Mouse (Mus musculus) midbrain, embryonic 15.5 days (tissue): ENCODE results near the gene Dbh. TPM values are rescaled to one million over a fixed set of nuclear protein-coding genes. Genes with fewer than 3 reads are reported as not detected.
A peak's percentile ranks its signal among the peaks of the same experiment; 100 is the strongest.

Experiments used
- ATAC-seq: fragments of 200-750 bp; cut with Nextera tagmentation; replicated peaks from 2 replicates; pipeline ENCODE4 v1.8.0; 2017; ENCODE audit warnings: moderate TSS enrichment
- H3K27ac ChIP-seq: fragments of 300-500 bp; sonication (generic); 2 replicates; pipeline ENCODE4 v1.5.1; 2015; ENCODE audit warnings: mild to moderate bottlenecking, inconsistent platforms
- H3K27me3 ChIP-seq: fragments of 300-500 bp; sonication (generic); replicated peaks from 2 replicates; pipeline ENCODE4 v1.6.1; 2015; ENCODE audit warnings: inconsistent platforms
- H3K36me3 ChIP-seq: fragments of 300-500 bp; sonication (generic); replicated peaks from 2 replicates; pipeline ENCODE4 v1.6.1; 2015; ENCODE audit warnings: inconsistent platforms
- H3K4me1 ChIP-seq: fragments of 300-500 bp; sonication (generic); 2 replicates; pipeline ENCODE4 v1.6.1; 2015; ENCODE audit warnings: inconsistent platforms
- H3K4me2 ChIP-seq: fragments of 300-500 bp; sonication (generic); 2 replicates; pipeline ENCODE4 v1.6.1; 2015; ENCODE audit warnings: inconsistent platforms, mild to moderate bottlenecking, moderate library complexity
- H3K4me3 ChIP-seq: fragments of 300-500 bp; sonication (generic); 2 replicates; pipeline ENCODE4 v1.5.1; 2015; ENCODE audit warnings: mild to moderate bottlenecking, inconsistent platforms
- H3K9ac ChIP-seq: fragments of 300-500 bp; sonication (generic); 2 replicates; pipeline ENCODE4 v1.6.1; 2015; ENCODE audit warnings: mild to moderate bottlenecking, inconsistent platforms
- H3K9me3 ChIP-seq: fragments of 300-500 bp; sonication (generic); 2 replicates; pipeline ENCODE4 v1.6.1; 2016; ENCODE audit warnings: inconsistent platforms
- WGBS: fragments of 180-500 bp; shearing (Covaris S2); methylation state at CpG from one replicate; pipeline ENCODE4 v1.1.7; 2015; ENCODE audit warnings: mixed read lengths; 5-methylcytosine and 5-hydroxymethylcytosine counted together
- polyA plus RNA-seq: library from polyadenylated mRNA; unstranded; fragments of >200 nt; fragmentation: Nextera tagmentation; extraction: Ambion mirVana; gene quantifications from 2 replicates; pipeline ENCODE4 v1.2.1, GENCODE M21; 2015

Gene Dbh
- polyA plus RNA-seq, 1 experiment from 2014 or later = 0.65 TPM

DNA sequence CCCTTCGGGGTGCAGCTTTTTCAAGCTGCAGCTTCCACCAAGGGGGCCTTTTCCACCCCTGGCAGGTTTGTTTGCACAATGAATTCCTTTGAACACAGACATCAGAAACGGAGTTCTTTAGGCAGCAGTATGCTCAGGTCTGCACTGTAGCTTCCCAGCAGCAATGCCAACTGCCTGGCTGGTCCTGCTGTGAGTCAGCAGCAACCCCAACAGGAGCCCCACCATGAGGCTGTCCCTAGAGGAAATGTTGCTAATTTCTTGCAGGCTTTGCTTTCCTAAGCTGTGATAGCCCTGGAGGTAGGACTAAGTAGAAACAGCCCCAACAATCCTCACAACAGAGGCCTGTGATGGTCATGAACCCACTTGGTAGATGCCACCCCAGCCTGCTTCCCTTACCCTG is 2.0 kb downstream of the Dbh start:
- Histone ChIP-seq H3K4me1 (0 out of 2 replicates have a peak, but pooled peaks cover 6% of the 10 kb centered on the region), H3K27me3 (no peaks in the 10 kb centered on the region), H3K9me3 (no peaks in the 10 kb centered on the region), H3K9ac (no peak overlapping the region), H3K4me3 (no peak overlapping the region), H3K27ac (no peak overlapping the region), H3K36me3 (no peaks in the 10 kb centered on the region), H3K4me2 (no peak overlapping the region)
- WGBS = 21% methylated on average over 2 of the region's 2 CpGs
- no peak for ATAC-seq

GRCm38 (mm10) chr2:27174242-27174641 is 9.2 kb downstream of the Dbh start:
- Histone ChIP-seq H3K4me3 (no peak overlapping the region), H3K36me3 (no peaks in the 10 kb centered on the region), H3K9me3 (no peaks in the 10 kb centered on the region), H3K9ac (no peak overlapping the region), H3K27ac (peak overlapping the region; percentile 26; the same call in 1 of the 2 replicates), H3K4me1 (no peaks in the 10 kb centered on the region; the same call in 1 of the 2 replicates), H3K27me3 (no peaks in the 10 kb centered on the region), H3K4me2 (no peak overlapping the region)
- WGBS = 68% methylated on average over 2 of the region's 2 CpGs
- no peak for ATAC-seq

GRCm38 (mm10) chr2:27175696-27176267 is 10.7 kb downstream of the Dbh start:
- H3K9me3 ChIP-seq = no peaks in the 10 kb centered on the region
- H3K4me3 ChIP-seq = no peak overlapping the region
- H3K27ac ChIP-seq = no peak overlapping the region
- ATAC-seq = no peak
- no peaks in the 10 kb centered on the region for H3K27me3 ChIP-seq
- H3K36me3 ChIP-seq = no peaks in the 10 kb centered on the region
- WGBS = 79% methylated on average over 10 of the region's 10 CpGs
- H3K9ac ChIP-seq = no peak overlapping the region
- no peaks in the 10 kb centered on the region; the same call in 1 of the 2 replicates for H3K4me1 ChIP-seq
- no peak overlapping the region for H3K4me2 ChIP-seq

DNA sequence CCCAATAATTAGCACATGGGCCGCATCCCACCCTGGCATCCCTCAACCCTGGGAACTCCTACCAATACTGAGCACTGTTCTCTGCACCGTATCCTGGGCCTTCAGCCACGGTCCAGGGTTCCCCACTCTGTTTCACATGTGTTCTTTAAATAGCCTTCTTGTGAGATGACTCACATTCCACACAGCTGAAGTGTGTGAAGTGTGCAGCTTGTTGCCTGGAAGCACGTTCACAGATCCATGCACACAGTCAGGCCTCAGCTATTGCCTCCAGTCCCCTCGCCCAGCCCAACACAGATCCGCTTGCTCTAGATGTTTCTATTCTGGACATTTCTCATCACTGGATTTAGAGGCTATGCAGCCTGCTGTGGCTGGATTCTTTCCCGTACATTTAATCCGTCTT is 14.1 kb downstream of the Dbh start:
- Histone ChIP-seq H3K4me1 (no peaks in the 10 kb centered on the region), H3K27me3 (no peaks in the 10 kb centered on the region), H3K27ac (no peak overlapping the region), H3K4me2 (no peak overlapping the region), H3K9ac (no peak overlapping the region), H3K4me3 (no peak overlapping the region), H3K36me3 (no peaks in the 10 kb centered on the region), H3K9me3 (no peaks in the 10 kb centered on the region)
- 73% methylated on average over 8 of the region's 8 CpGs for WGBS
- no peak for ATAC-seq

GRCm38 (mm10) chr2:27181907-27182306 is 16.9 kb downstream of the Dbh start:
- Histone ChIP-seq H3K36me3 (no peaks in the 10 kb centered on the region), H3K27me3 (no peaks in the 10 kb centered on the region), H3K9me3 (no peaks in the 10 kb centered on the region), H3K4me1 (no peaks in the 10 kb centered on the region), H3K27ac (no peak overlapping the region), H3K9ac (no peak overlapping the region), H3K4me3 (no peak overlapping the region), H3K4me2 (no peak overlapping the region)
- ATAC-seq = no peak
- WGBS = 68% methylated on average over 4 of the region's 4 CpGs

GRCm38 (mm10) chr2:27183734-27184133 is 18.7 kb downstream of the Dbh start:
- Histone ChIP-seq H3K27me3 (no peaks in the 10 kb centered on the region), H3K36me3 (no peaks in the 10 kb centered on the region), H3K27ac (no peak overlapping the region), H3K4me3 (no peak overlapping the region), H3K4me2 (no peak overlapping the region), H3K9me3 (no peaks in the 10 kb centered on the region), H3K9ac (no peak overlapping the region), H3K4me1 (no peaks in the 10 kb centered on the region)
- 84% methylated on average over 12 of the region's 12 CpGs for WGBS
- ATAC-seq = no peak

- Histone ChIP-seq H3K4me2 (no peak overlapping the region), H3K27ac (no peak overlapping the region), H3K36me3 (no peaks in the 10 kb centered on the region), H3K9me3 (no peaks in the 10 kb centered on the region), H3K27me3 (no peaks in the 10 kb centered on the region), H3K4me1 (no peaks in the 10 kb centered on the region), H3K9ac (no peak overlapping the region), H3K4me3 (no peak overlapping the region)
- no peak for ATAC-seq
- WGBS = 85% methylated on average over 6 of the region's 6 CpGs
Observed at GRCm38 (mm10) chr2:27187531-27187930, 22.5 kb downstream of the Dbh start.

GRCm38 (mm10) chr2:27189994-27190393 is 25.0 kb downstream of the Dbh start:
- H3K36me3 ChIP-seq = no peaks in the 10 kb centered on the region
- H3K4me3 ChIP-seq = no peak overlapping the region
- H3K9me3 ChIP-seq = no peaks in the 10 kb centered on the region
- no peak overlapping the region for H3K27ac ChIP-seq
- no peaks in the 10 kb centered on the region for H3K27me3 ChIP-seq
- ATAC-seq = no peak
- H3K4me2 ChIP-seq = no peak overlapping the region
- H3K4me1 ChIP-seq = no peaks in the 10 kb centered on the region
- H3K9ac ChIP-seq = no peak overlapping the region
- WGBS = 69% methylated on average over 4 of the region's 4 CpGs

DNA sequence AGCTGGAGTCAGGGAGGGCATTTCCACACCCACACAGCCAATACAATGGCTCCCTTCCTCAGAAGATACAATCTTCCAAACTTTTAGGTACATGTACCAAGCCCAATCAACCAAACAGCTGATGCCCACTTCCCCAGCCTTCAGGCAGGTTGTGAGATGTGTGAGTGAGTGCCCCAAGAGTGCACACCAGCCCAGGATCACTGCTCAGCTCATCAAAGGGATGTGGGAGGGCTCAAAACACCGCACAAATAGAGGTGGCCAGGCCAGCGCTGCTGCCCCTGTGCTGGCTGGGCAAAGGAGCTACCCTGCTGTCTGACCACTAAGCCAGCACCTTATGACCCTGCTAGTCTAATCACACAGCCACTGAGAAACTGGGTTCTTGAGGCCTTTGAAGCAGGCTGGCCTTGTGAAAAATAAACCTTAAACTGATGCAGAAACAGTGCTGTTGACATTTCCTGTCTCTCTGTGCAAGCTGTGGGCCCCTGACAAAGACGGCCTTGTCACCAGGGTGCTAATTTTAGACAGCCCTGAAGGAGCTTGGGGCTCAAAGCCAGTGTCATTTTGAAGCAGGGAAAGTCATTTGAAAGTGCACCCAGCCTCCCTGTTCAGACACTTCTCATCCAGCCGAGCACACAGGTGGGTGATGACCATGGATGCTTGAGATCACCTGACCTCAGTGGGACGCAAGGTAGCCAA is 33.7 kb downstream of the Dbh start:
- 66% methylated on average over 5 of the region's 5 CpGs for WGBS
- H3K27me3 ChIP-seq = no peaks in the 10 kb centered on the region
- no peak for ATAC-seq

DNA sequence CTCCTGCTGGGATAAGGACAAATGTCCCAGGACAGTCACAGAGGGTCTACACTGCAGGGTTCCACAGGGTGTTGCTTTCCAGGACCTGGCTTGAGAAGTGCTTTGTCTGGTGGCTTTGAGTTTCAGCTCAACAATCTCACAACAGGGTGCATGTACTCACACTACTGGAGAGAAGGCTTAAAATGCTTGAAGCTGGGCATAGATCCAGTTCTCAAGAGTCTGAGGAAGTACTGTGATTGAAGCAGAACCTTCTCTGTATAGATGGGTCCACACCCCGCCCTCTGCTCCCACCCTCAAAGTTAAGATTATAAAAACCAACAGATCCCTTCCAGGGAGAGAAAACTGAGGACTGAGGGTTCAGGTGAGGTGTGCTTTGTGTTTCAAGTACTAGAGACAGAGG is 35.6 kb downstream of the Dbh start:
- Histone ChIP-seq H3K4me1 (no peaks in the 10 kb centered on the region), H3K27me3 (no peaks in the 10 kb centered on the region), H3K4me3 (no peak overlapping the region), H3K36me3 (no peaks in the 10 kb centered on the region), H3K9ac (no peak overlapping the region), H3K27ac (no peak overlapping the region), H3K9me3 (no peaks in the 10 kb centered on the region), H3K4me2 (no peak overlapping the region)
- WGBS = 55% methylated on average over 1 of the region's 1 CpGs
- no peak for ATAC-seq

More for the DNA sequence above, 33.7 kb downstream of the Dbh start:
- no peak overlapping the region for H3K27ac ChIP-seq
- no peak overlapping the region for H3K4me2 ChIP-seq
- no peaks in the 10 kb centered on the region for H3K36me3 ChIP-seq
- H3K4me3 ChIP-seq = no peak overlapping the region
- no peaks in the 10 kb centered on the region for H3K4me1 ChIP-seq
- no peaks in the 10 kb centered on the region for H3K9me3 ChIP-seq
- H3K9ac ChIP-seq = no peak overlapping the region

- WGBS = 81% methylated on average over 10 of the region's 10 CpGs
- no peak for ATAC-seq
Observed at GRCm38 (mm10) chr2:27205666-27206065, 40.6 kb downstream of the Dbh start.

GRCm38 (mm10) chr2:27206128-27206797 is 41.2 kb downstream of the Dbh start:
- H3K27ac ChIP-seq = no peak overlapping the region

More at GRCm38 (mm10) chr2:27205666-27206065, 40.6 kb downstream of the Dbh start:
- Histone ChIP-seq H3K36me3 (no peaks in the 10 kb centered on the region), H3K9me3 (no peaks in the 10 kb centered on the region), H3K27ac (0 out of 2 replicates have a peak overlapping the region, but pooled peaks have one; percentile 8), H3K4me3 (no peak overlapping the region), H3K4me1 (no peaks in the 10 kb centered on the region), H3K9ac (no peak overlapping the region), H3K4me2 (no peak overlapping the region), H3K27me3 (no peaks in the 10 kb centered on the region)

More at GRCm38 (mm10) chr2:27206128-27206797, 41.2 kb downstream of the Dbh start:
- H3K27me3 ChIP-seq = no peaks in the 10 kb centered on the region
- no peaks in the 10 kb centered on the region for H3K4me1 ChIP-seq
- ATAC-seq = no peak
- H3K4me3 ChIP-seq = no peak overlapping the region
- H3K36me3 ChIP-seq = no peaks in the 10 kb centered on the region
- 83% methylated on average over 15 of the region's 15 CpGs for WGBS
- H3K9ac ChIP-seq = no peak overlapping the region
- H3K9me3 ChIP-seq = no peaks in the 10 kb centered on the region
- no peak overlapping the region for H3K4me2 ChIP-seq
